Mouse (Mus musculus): ENCODE results near the gene Gm3138.
"Not testable (repeated sequence)": the region's sequence is repeated elsewhere in the genome, so short reads cannot be mapped to it uniquely, and the experiment has no call there.

Gene Gm3138

GRCm38 (mm10) chr14:4249331-4249730, at the start of gene Gm3138:
Gene Gm3138, plus strand, starts transcription at chr14:4249631.
- DNase-seq, result not testable (repeated sequence)

GRCm38 (mm10) chr14:4269238-4269950, 20.0 kb downstream of the Gm3138 start:
- not testable (repeated sequence) for DNase-seq

DNA sequence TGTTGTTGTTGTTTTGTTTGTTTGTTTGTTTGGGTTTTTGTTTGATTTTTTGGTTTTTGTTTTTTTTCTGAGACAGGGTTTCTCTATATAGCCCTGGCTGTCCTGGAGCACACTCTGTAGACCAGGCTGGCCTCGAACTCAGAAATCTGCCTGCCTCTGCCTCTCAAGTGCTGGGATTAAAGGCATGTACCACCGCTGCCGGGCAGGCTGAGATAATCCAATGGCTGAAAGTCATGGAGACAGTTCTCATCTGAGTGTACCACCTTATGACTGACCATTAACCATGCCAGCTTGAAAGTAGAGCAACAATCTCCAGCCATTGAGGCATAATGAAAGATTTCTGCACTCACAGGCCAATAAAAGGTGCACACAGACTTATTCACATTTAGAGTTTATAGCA, 30.4 kb downstream of the Gm3138 start:
- not testable (repeated sequence) for DNase-seq

Measured in liver (tissue).